Mouse (Mus musculus): Measurements from ENCODE around the gene Dnal4. TPM values are rescaled to one million over a fixed set of nuclear protein-coding genes. Genes with fewer than 3 reads are reported as not detected.

Gene Dnal4
- polyA plus RNA-seq, 1 experiment from 2014 or later: 91.6 TPM

GRCm38 (mm10) chr15:79797096-79797495 lies 19.4 kb upstream of the Dnal4 start:
- H3K9me3 ChIP-seq: no peaks in the 10 kb centered on the region
- no peaks in the 10 kb centered on the region for H3K36me3 ChIP-seq
- WGBS: 83% methylated on average over 7 of the region's 7 CpGs
- H3K9ac ChIP-seq (replicated peaks): no peak overlapping the region
- 0 out of 2 replicates have a peak, but pooled peaks cover 22% of the 10 kb centered on the region for H3K4me1 ChIP-seq (replicated peaks)
- H3K4me3 ChIP-seq (replicated peaks): no peak overlapping the region
- no peak overlapping the region for H3K4me2 ChIP-seq (replicated peaks)
- no peak for ATAC-seq
- H3K27me3 ChIP-seq: peaks cover 7% of the 10 kb centered on the region
- H3K27ac ChIP-seq: no peak overlapping the region

GRCm38 (mm10) chr15:79796256-79796655 lies 18.6 kb upstream of the Dnal4 start:
- ATAC-seq: no peak
- H3K4me1 ChIP-seq (replicated peaks): 0 out of 2 replicates have a peak, but pooled peaks cover 23% of the 10 kb centered on the region
- no peaks in the 10 kb centered on the region for H3K36me3 ChIP-seq
- 87% methylated on average over 12 of the region's 12 CpGs for WGBS
- H3K4me2 ChIP-seq (replicated peaks): no peak overlapping the region
- no peak overlapping the region for H3K9ac ChIP-seq (replicated peaks)
- H3K27me3 ChIP-seq: peaks cover under 1% of the 10 kb centered on the region; the same call in 1 of the 2 replicates
- H3K9me3 ChIP-seq: no peaks in the 10 kb centered on the region
- H3K4me3 ChIP-seq (replicated peaks): no peak overlapping the region
- no peak overlapping the region for H3K27ac ChIP-seq

- H3K4me2 ChIP-seq (replicated peaks): no peak overlapping the region
- no peak overlapping the region for H3K4me3 ChIP-seq (replicated peaks)
- H3K4me1 ChIP-seq (replicated peaks): 0 out of 2 replicates have a peak, but pooled peaks cover 13% of the 10 kb centered on the region
- peaks cover 3% of the 10 kb centered on the region; the same call in 1 of the 2 replicates for H3K27me3 ChIP-seq
- H3K27ac ChIP-seq: no peak overlapping the region
- H3K9ac ChIP-seq (replicated peaks): no peak overlapping the region
- H3K36me3 ChIP-seq: peaks cover 5% of the 10 kb centered on the region; the same call in 1 of the 2 replicates
- ATAC-seq: no peak
- 34% methylated on average over 20 of the region's 20 CpGs for WGBS
- no peaks in the 10 kb centered on the region for H3K9me3 ChIP-seq
Observed at GRCm38 (mm10) chr15:79794173-79794572, 16.5 kb upstream of the Dnal4 start.

GRCm38 (mm10) chr15:79793076-79793475 lies 15.4 kb upstream of the Dnal4 start:
- no peak overlapping the region for H3K4me2 ChIP-seq (replicated peaks)
- 92% methylated on average over 9 of the region's 9 CpGs for WGBS
- no peaks in the 10 kb centered on the region for H3K9me3 ChIP-seq
- no peak overlapping the region for H3K9ac ChIP-seq (replicated peaks)
- peaks cover 5% of the 10 kb centered on the region; the same call in 1 of the 2 replicates for H3K36me3 ChIP-seq
- H3K4me3 ChIP-seq (replicated peaks): no peak overlapping the region
- H3K4me1 ChIP-seq (replicated peaks): peaks cover 15% of the 10 kb centered on the region
- H3K27me3 ChIP-seq: peaks cover 3% of the 10 kb centered on the region; the same call in 1 of the 2 replicates
- ATAC-seq: no peak
- no peak overlapping the region for H3K27ac ChIP-seq

GRCm38 (mm10) chr15:79792455-79792854 lies 14.8 kb upstream of the Dnal4 start:
- ATAC-seq: no peak
- no peaks in the 10 kb centered on the region for H3K9me3 ChIP-seq
- H3K4me3 ChIP-seq (replicated peaks): no peak overlapping the region
- H3K27me3 ChIP-seq: peaks cover 3% of the 10 kb centered on the region; the same call in 1 of the 2 replicates
- H3K4me1 ChIP-seq (replicated peaks): peaks cover 21% of the 10 kb centered on the region
- peaks cover 5% of the 10 kb centered on the region; the same call in 1 of the 2 replicates for H3K36me3 ChIP-seq
- H3K27ac ChIP-seq: no peak overlapping the region
- WGBS: 20% methylated on average over 19 of the region's 19 CpGs
- no peak overlapping the region for H3K9ac ChIP-seq (replicated peaks)
- H3K4me2 ChIP-seq (replicated peaks): no peak overlapping the region

- 2% methylated on average over 12 of the region's 12 CpGs for WGBS
- Histone ChIP-seq H3K4me2 (replicated peaks) (no peak overlapping the region), H3K27ac (no peak overlapping the region), H3K27me3 (peaks cover 3% of the 10 kb centered on the region; the same call in 1 of the 2 replicates), H3K9me3 (no peaks in the 10 kb centered on the region), H3K9ac (replicated peaks) (no peak overlapping the region), H3K36me3 (peaks cover 5% of the 10 kb centered on the region; the same call in 1 of the 2 replicates), H3K4me1 (replicated peaks) (peaks cover 28% of the 10 kb centered on the region), H3K4me3 (replicated peaks) (no peak overlapping the region)
- ATAC-seq: no peak
Observed at GRCm38 (mm10) chr15:79791502-79791901, 13.9 kb upstream of the Dnal4 start.

- no peak overlapping the region for H3K9ac ChIP-seq (replicated peaks)
- H3K27me3 ChIP-seq: peaks cover 3% of the 10 kb centered on the region; the same call in 1 of the 2 replicates
- 81% methylated on average over 6 of the region's 6 CpGs for WGBS
- H3K4me3 ChIP-seq (replicated peaks): no peak overlapping the region
- H3K9me3 ChIP-seq: no peaks in the 10 kb centered on the region
- peaks cover 5% of the 10 kb centered on the region; the same call in 1 of the 2 replicates for H3K36me3 ChIP-seq
- H3K4me1 ChIP-seq (replicated peaks): peaks cover 28% of the 10 kb centered on the region
- H3K4me2 ChIP-seq (replicated peaks): no peak overlapping the region
- no peak for ATAC-seq
- no peak overlapping the region for H3K27ac ChIP-seq
Observed at GRCm38 (mm10) chr15:79790905-79791304, 13.3 kb upstream of the Dnal4 start.

GRCm38 (mm10) chr15:79790111-79790510 lies 12.5 kb upstream of the Dnal4 start:
- no peak for ATAC-seq
- H3K4me1 ChIP-seq (replicated peaks): peaks cover 24% of the 10 kb centered on the region
- no peak overlapping the region for H3K9ac ChIP-seq (replicated peaks)
- H3K36me3 ChIP-seq: peaks cover 5% of the 10 kb centered on the region; the same call in 1 of the 2 replicates
- H3K4me2 ChIP-seq (replicated peaks): no peak overlapping the region
- WGBS: 59% methylated on average over 8 of the region's 8 CpGs
- H3K9me3 ChIP-seq: no peaks in the 10 kb centered on the region
- H3K27ac ChIP-seq: no peak overlapping the region
- H3K27me3 ChIP-seq: peaks cover 3% of the 10 kb centered on the region; the same call in 1 of the 2 replicates
- H3K4me3 ChIP-seq (replicated peaks): no peak overlapping the region

- WGBS: 30% methylated on average over 8 of the region's 8 CpGs
- Histone ChIP-seq H3K9me3 (no peaks in the 10 kb centered on the region), H3K27me3 (peaks cover 3% of the 10 kb centered on the region; the same call in 1 of the 2 replicates), H3K4me1 (replicated peaks) (peaks cover 18% of the 10 kb centered on the region), H3K36me3 (peaks cover 5% of the 10 kb centered on the region; the same call in 1 of the 2 replicates), H3K9ac (replicated peaks) (no peak overlapping the region), H3K27ac (peak overlapping the region; percentile 46), H3K4me3 (replicated peaks) (no peak overlapping the region), H3K4me2 (replicated peaks) (no peak overlapping the region)
- ATAC-seq: peak; percentile 51
Observed at GRCm38 (mm10) chr15:79787815-79788214, 10.2 kb upstream of the Dnal4 start.

GRCm38 (mm10) chr15:79785056-79785455 lies 7.4 kb upstream of the Dnal4 start:
- H3K36me3 ChIP-seq: peaks cover 5% of the 10 kb centered on the region; the same call in 1 of the 2 replicates
- no peak overlapping the region for H3K4me3 ChIP-seq (replicated peaks)
- ATAC-seq: no peak
- no peak overlapping the region for H3K4me2 ChIP-seq (replicated peaks)
- no peak overlapping the region for H3K27ac ChIP-seq
- H3K27me3 ChIP-seq: no peaks in the 10 kb centered on the region
- 50% methylated on average over 1 of the region's 1 CpGs for WGBS
- peaks cover 15% of the 10 kb centered on the region for H3K4me1 ChIP-seq (replicated peaks)
- no peak overlapping the region for H3K9ac ChIP-seq (replicated peaks)
- no peaks in the 10 kb centered on the region for H3K9me3 ChIP-seq

GRCm38 (mm10) chr15:79775662-79776061 lies 2.0 kb downstream of the Dnal4 start:
- Histone ChIP-seq H3K27me3 (no peaks in the 10 kb centered on the region; the same call in 1 of the 2 replicates), H3K36me3 (no peaks in the 10 kb centered on the region; the same call in 1 of the 2 replicates), H3K9me3 (no peaks in the 10 kb centered on the region), H3K9ac (replicated peaks) (no peak overlapping the region; the same call in 1 of the 2 replicates), H3K4me1 (replicated peaks) (peaks cover 37% of the 10 kb centered on the region), H3K4me3 (replicated peaks) (no peak overlapping the region), H3K4me2 (replicated peaks) (peak overlapping the region; percentile 59; the same call in 1 of the 2 replicates), H3K27ac (no peak overlapping the region)
- WGBS: 59% methylated on average over 7 of the region's 7 CpGs
- ATAC-seq: no peak

- peaks cover 42% of the 10 kb centered on the region for H3K4me1 ChIP-seq (replicated peaks)
Observed at GRCm38 (mm10) chr15:79774117-79775027, 3.3 kb downstream of the Dnal4 start.

More at GRCm38 (mm10) chr15:79774117-79775027, 3.3 kb downstream of the Dnal4 start:
- Histone ChIP-seq H3K9me3 (no peaks in the 10 kb centered on the region), H3K27me3 (no peaks in the 10 kb centered on the region; the same call in 1 of the 2 replicates), H3K4me2 (replicated peaks) (peak overlapping the region; percentile 91), H3K4me3 (replicated peaks) (peak overlapping the region; percentile 88), H3K36me3 (no peaks in the 10 kb centered on the region; the same call in 1 of the 2 replicates), H3K9ac (replicated peaks) (peak overlapping the region; percentile 85), H3K27ac (peak overlapping the region; percentile 74)
- peak; percentile 99 for ATAC-seq
- WGBS: 1% methylated on average over 43 of the region's 50 CpGs

Measured in midbrain, embryonic 13.5 days (tissue).